Mouse (Mus musculus) retina, embryonic 14.5 days (tissue): ENCODE results near the gene Gm6169.
"Not testable (repeated sequence)": the region's sequence is repeated elsewhere in the genome, so short reads cannot be mapped to it uniquely, and the experiment has no call there.

Source experiments
- DNase-seq: peaks from one replicate; pipeline ENCODE4 v3.0.0-alpha.2; 2015; ENCODE audit warnings: low spot score

Gm6169 gene

GRCm38 (mm10) chr13:97070931-97071625 is 28.0 kb downstream of the Gm6169 start:
- peak; percentile 64 for DNase-seq

- DNase-seq: no peak
Measured at GRCm38 (mm10) chr13:97068151-97068550, 30.9 kb downstream of the Gm6169 start.

GRCm38 (mm10) chr13:97067691-97068090 is 31.3 kb downstream of the Gm6169 start:
- no peak for DNase-seq

DNA sequence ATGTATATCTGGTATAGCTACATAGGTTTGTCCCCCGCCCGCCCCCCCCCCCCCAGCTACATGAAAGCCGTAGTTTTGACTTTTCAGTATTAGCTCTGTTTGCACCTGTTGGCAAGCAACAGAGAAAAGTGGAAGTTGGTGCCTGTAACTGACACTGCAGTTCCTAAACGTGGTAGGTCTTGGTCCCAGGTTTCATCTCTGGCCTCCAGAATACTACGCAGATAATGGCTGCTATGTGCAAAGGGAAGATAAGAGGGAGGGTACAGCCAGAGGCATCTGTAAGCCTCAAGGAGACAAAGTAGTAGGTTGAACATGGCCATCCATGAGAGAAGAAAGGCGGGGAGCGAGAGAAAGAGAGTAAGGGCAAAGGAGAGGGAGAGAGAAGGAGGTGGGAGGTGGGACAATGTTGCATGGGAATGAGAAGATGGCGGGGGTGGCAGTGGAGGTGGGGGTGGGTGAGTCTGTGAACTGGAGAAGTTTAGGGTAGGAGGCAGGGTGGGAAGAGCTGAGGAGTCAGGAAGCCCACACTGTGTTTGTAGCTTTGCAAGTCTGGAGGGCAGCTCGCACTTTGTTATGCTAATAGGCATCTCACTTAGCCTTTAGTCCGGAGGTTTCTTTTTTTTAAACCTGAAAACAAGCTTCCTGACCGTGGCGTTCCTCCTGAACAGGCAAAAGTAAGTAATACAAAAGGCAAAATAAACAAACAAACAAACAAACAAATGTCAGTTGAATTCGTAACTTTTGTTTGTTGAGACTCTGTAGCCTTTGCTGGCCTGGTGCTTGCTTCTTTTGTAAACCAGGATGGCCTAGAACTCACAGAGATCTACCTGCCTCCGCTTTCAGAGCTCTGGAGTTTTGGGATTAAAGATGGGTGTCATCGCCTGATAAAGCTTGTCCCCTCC is 32.1 kb downstream of the Gm6169 start, which contains the start of gene Fam169a:
Gene Fam169a (plus strand): TSS at position 638 of the 902 bp plus-strand sequence.
- DNase-seq: no peak

GRCm38 (mm10) chr13:97064844-97065621 is 34.0 kb downstream of the Gm6169 start:
- not testable (repeated sequence) for DNase-seq

- no peak for DNase-seq
Measured at GRCm38 (mm10) chr13:97064413-97064812, 34.6 kb downstream of the Gm6169 start.

DNA sequence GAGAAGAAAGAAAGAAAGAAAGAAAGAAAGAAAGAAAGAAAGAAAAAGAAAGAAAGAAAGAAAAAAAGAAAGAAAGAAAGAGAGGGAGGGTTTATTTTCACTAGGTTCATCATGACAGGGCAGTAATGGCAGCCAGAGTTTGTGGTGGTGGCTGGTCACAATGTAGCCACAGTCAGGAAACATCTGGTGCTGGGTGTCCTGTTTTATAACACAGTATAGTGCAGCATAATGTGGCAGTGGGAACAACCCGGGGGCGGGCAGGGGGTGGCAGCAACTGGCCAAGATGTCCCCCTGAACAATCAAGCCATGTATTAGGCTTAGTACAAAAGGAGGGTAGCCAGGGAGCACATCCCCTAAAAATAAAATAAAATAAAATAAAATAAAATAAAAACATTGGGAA is 35.6 kb downstream of the Gm6169 start:
- DNase-seq: no peak

DNA sequence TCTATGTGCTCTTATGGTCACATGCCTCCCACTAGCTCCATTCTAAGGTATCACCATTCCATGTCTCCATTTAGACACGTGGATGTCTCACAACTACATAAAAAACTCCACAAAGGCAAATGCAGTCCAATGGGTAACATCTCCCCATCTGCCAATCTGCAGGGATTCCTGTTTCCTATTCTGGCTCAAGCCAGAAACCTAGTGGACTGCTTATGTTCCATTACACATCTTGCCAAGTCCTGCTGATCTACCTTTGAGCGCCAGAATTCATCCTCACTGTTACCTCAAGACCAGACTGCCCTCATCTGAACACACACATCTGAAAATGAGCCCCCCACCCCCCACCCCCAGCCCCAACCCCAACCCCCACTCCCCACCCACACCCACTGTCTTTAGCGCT is 36.9 kb downstream of the Gm6169 start:
- DNase-seq: no peak

DNA sequence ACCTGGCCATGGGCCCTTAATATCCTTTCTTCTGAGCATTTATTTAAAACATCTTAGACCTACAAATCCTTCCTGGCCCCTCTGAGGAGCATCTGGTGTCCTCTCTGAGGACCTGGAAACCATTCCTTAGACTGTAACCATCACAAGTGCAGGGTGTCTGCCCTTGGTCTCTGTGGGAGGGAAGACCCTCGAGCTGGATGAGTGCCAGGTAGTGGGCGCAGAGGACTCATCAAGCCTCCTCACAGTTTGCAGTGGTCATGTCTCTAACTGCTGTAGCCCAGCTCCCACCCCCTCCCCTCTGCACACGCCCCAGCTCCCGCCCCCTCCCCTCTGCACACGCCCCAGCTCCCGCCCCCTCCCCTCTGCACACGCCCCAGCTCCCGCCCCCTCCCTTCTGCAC is 38.7 kb downstream of the Gm6169 start:
- DNase-seq: no peak

GRCm38 (mm10) chr13:97059746-97060145 is 39.3 kb downstream of the Gm6169 start:
- DNase-seq: no peak

DNA sequence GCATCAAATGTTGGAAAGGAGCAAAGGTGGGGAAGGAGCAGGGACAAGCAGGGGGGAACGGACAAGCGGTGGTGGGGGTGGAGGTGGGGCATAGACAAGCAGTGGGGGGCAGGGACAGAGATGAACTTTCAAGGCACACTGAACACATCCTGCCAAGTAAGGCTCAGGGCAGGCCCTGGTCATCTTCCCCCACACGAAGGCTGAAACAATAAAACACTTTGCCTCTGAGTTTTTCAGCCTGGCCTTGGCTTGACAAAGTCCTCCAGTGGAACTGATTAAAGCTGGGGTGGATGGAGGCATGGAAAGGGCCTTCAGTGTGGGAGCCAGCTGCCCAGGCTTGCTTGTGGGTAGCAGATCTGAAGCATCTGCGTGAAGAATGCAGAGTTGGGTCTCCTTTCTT is 41.2 kb downstream of the Gm6169 start:
- no peak for DNase-seq

- DNase-seq: no peak
Measured at GRCm38 (mm10) chr13:97053844-97054243, 45.2 kb downstream of the Gm6169 start.

- peak; percentile 92 for DNase-seq
Measured at GRCm38 (mm10) chr13:97052667-97053066, 46.4 kb downstream of the Gm6169 start.

GRCm38 (mm10) chr13:97051158-97051557 is 47.9 kb downstream of the Gm6169 start:
- DNase-seq: no peak
